Mouse (Mus musculus) gonadal fat pad, adult 2 months (tissue): Measurements from ENCODE around the gene Ppwd1. TPM values are rescaled to one million over a fixed set of nuclear protein-coding genes. Genes with fewer than 3 reads are reported as not detected.
A peak's percentile ranks its signal among the peaks of the same experiment; 100 is the strongest.
"Not testable (repeated sequence)": the region's sequence is repeated elsewhere in the genome, so short reads cannot be mapped to it uniquely, and the experiment has no call there.

Experiments
- DNase-seq: peaks from one replicate; pipeline ENCODE4 v3.0.0-alpha.2; 2012; ENCODE audit warnings: low read depth
- polyA plus RNA-seq: library from polyadenylated mRNA; depleted of rRNA; stranded (reverse); fragments of >200 nt; gene quantifications from 2 replicates; pipeline ENCODE4 v1.2.3, GENCODE M21; 2012; rRNA removed

The Ppwd1 gene
- polyA plus RNA-seq: 2.0 and 2.7 TPM in 2 replicates

- peak; percentile 66 for DNase-seq
These were observed at the start of gene Ppwd1, which contains the start of gene Cenpk for GRCm38 (mm10) chr13:104228384-104229066. Ppwd1 (minus strand) TSS chr13:104228843. Cenpk (plus strand) TSS chr13:104228611.

GRCm38 (mm10) chr13:104258997-104259396 is 30.4 kb upstream of the Ppwd1 start:
- no peak for DNase-seq

GRCm38 (mm10) chr13:104229181-104229580 is 538 bp upstream of the Ppwd1 start:
- no peak for DNase-seq

- DNase-seq: no peak
These were observed 1.2 kb downstream of the Ppwd1 start for GRCm38 (mm10) chr13:104227478-104227877.

GRCm38 (mm10) chr13:104204313-104204712 is 24.3 kb downstream of the Ppwd1 start:
- no peak for DNase-seq

GRCm38 (mm10) chr13:104195891-104196290 is 32.8 kb downstream of the Ppwd1 start:
- not testable (repeated sequence) for DNase-seq

- DNase-seq: no peak
These were observed 41.3 kb downstream of the Ppwd1 start for GRCm38 (mm10) chr13:104187357-104187756.

GRCm38 (mm10) chr13:104179176-104179888 is 49.3 kb downstream of the Ppwd1 start:
- DNase-seq: peak; percentile 10

GRCm38 (mm10) chr13:104178650-104179121 is 50.0 kb downstream of the Ppwd1 start, which contains the start of gene Trim23:
Trim23 (plus strand) TSS chr13:104178797.
- DNase-seq: peak; percentile 91

GRCm38 (mm10) chr13:104177796-104178649 is 50.6 kb downstream of the Ppwd1 start, which contains the start of gene Trappc13:
Trappc13 (minus strand) TSS chr13:104178469.
- no peak for DNase-seq

GRCm38 (mm10) chr13:104176874-104177273 is 51.8 kb downstream of the Ppwd1 start:
- DNase-seq: no peak

- no peak for DNase-seq
These were observed 56.1 kb downstream of the Ppwd1 start for GRCm38 (mm10) chr13:104172498-104172897.

- no peak for DNase-seq
These were observed 56.9 kb downstream of the Ppwd1 start for GRCm38 (mm10) chr13:104171711-104172110.

GRCm38 (mm10) chr13:104155686-104156085 is 73.0 kb downstream of the Ppwd1 start:
- no peak for DNase-seq

Other genes starting within 250 kb of the Ppwd1 start
- 11.4 and 14.3 TPM in 2 replicates for gene Nln, start 119.2 kb downstream of the Ppwd1 start, polyA plus RNA-seq
- gene Sgtb, start 119.1 kb downstream of the Ppwd1 start, polyA plus RNA-seq: 1.5 and 1.6 TPM in 2 replicates
- gene Trappc13, start 50.4 kb downstream of the Ppwd1 start, polyA plus RNA-seq: 11.0 TPM in 2 replicates
- gene Trim23, start 50.0 kb downstream of the Ppwd1 start, polyA plus RNA-seq: 5.0 and 5.6 TPM in 2 replicates
- gene Cenpk, start 232 bp downstream of the Ppwd1 start, polyA plus RNA-seq: 0.14 and 0.27 TPM in 2 replicates
- 2.3 and 2.6 TPM in 2 replicates for gene Adamts6, start 59.0 kb upstream of the Ppwd1 start, polyA plus RNA-seq